Mouse (Mus musculus): ENCODE data around the gene Agl.

The Agl gene

DNA sequence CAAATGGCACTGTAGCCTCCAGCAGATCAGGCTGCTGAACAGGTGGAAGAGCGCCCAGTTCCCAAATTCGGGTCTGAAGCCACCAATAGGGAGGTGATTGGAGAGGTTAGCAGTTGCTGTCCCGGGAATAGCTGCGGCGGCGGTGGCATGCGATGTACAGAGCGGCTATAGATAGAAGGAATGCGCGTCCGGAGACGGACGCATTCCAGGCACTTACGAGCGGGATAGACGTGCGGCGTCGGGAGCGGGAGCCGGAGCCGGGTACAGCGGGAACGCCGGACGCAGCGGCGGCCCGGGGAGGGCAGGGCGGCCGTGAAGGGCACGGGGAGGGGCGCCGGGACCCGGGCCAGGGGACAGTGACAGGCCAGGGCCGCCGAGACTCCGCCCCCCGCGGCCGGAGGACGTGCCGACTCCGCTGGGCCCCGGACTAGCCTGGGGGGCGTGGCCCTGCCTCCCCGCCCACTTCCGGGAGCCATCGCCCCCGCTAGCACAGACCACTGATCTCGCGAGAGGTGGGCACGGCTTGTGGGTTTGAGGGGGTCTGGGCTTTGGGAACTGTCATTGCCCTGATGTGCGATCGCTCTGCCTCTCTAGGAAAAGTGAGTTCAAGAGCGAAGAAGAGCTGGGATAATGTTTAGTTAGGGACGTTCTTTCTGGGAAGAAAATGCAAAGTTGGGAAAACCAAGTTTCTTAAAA lies at the start of gene Agl:
Agl (minus strand) TSS at position 356 of the 696 bp plus-strand sequence.
- peak; percentile 97 to 99 for DNase-seq

DNA sequence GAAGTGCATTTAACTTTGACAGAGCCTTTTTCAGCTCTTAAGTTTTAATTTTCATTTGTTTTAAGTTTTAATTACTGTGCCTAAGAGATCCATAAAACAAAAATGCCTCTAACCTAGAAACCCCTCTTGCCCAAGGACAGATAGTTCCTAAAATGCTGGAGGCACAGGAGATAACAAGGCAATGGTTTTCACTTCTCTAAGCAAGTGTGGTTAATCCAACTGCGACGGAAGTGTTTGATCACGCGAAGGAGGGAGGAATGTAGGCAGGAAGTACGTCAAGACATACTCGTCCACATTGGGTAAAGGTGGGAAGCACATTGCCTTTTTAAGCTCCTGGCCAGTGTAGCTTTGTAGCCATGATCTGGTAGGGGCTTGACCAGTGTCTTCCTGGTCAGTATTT lies 49.6 kb upstream of the Agl start:
- DNase-seq, result no peak

DNA sequence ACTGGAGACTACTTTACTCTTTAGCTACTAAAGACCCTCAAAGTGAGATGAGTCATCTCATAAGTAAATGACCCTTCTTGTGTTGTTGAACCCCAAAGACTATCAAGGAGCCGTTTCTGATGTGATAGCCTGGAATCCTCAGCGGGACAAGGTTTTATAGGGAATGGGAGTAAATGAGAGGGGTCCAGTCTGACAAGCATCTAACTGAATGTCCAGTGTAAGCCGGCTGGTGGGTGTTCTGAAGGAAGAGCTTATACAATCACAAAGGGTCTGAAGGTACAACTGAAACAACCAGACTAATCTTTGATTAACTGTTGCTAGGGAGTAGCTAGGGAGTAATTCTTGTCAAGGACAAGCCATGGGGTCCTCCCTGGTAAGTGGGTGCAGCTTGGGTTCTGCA lies 44.5 kb upstream of the Agl start:
- DNase-seq, result no peak

DNA sequence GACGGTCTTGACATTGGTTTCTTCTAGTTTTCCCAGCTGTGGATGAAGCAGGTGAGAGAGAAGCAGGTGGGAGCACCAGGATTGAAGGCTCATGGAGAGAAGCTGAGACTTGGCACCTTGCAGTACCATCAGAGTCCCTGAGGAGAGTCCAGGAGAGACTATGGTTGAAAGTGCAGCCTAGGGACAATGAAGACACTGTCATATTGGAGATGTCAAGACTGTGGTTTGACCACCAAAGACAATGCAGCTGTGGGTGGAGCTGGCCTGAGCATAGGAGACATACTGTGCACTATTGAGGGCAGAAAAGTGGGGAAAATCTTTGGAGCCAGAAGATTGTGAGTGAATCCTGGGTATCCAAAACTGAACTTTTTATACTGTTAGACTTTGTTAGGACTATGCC lies 42.4 kb upstream of the Agl start:
- no peak for DNase-seq

DNA sequence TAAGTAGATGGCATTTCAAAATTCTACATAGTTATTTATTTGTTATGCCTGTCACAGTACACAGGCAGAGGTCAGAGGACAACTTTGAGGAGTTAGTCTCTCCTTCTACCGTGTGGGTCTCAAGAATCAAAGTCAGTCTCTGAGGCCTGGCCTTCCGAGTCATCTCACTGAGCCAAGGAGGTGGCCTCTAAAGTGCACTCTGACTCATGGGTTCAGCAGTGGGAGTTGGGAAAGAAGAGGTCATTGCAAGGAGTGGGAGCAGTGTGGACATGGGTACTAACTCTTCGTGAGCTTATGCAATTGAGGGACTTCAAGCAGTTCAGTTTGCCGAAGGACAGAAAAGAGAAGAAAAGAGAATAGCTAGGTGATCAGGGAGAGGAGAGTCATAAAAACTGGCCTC lies 41.0 kb upstream of the Agl start:
- DNase-seq, result no peak

DNA sequence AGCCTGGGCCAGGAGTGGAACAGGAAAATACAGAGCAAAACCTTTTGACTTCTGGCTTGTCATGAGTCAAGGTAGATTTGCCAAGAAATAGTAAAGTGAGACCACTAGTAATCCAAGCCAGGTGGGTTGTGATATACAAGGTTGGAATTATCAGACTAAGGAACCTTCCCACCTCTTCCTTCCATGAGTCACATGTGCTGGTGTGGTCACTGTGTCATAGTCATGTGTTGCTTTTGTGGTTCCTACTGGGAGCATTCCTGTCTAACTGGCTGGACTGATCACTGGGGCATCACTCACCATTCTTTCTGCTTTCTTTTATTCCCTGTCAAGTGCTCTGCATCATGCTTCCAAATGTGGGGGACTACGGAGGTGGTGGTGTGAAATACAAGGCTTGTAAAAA lies 40.1 kb upstream of the Agl start:
- DNase-seq, result no peak

DNA sequence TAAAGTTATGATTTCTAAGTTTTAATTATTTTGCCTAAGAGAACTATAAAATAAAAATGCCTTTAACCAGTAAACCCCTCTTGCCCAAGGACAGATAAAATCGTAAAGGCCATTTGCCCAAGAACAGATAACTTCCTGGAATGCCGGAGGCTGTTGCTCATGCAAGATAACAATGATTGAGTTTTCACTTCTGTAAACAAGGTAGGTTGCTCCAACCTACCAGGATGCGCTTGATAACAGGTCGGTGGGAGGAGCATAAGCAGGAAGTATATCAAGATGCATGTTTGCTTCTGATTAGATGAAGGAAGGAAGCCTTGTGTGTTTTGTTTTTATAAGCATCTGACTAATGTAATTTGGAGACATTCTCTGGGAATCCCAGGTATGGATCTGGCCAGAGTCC lies 38.1 kb upstream of the Agl start:
- no peak for DNase-seq

DNA sequence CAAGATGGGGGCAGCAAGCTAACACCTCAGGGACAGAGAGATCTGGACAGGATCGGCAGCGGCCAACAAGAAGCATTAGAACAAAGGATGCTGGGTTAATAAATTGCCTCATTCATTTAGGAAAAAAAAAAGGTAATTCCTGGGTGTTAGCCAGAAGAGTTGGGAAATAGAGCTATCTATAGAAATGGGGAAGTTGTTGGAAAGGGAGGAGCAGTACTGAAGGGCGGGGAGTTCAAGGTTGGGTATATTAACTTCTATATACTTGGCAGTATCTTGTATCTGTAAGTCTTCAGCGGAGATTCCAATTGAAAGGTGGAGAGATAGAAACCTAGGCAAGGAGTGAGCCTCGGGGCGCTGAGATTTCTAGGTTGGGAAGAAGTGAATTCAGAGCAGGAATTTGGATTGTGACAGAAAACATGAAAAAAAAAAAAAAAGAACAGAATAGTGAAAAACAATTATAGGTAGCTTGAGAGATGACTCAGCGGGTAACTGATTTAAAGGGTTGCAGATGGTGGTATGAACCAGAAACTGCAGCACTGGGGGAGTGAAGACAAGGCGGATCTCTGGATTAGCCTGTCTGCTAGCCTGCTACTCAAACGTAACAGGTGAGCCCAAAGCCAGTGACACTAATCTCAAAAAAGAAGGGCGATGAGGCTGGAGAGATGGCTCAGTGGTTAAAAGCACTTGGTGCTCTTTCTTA lies 37.1 kb upstream of the Agl start:
- DNase-seq, result no peak

DNA sequence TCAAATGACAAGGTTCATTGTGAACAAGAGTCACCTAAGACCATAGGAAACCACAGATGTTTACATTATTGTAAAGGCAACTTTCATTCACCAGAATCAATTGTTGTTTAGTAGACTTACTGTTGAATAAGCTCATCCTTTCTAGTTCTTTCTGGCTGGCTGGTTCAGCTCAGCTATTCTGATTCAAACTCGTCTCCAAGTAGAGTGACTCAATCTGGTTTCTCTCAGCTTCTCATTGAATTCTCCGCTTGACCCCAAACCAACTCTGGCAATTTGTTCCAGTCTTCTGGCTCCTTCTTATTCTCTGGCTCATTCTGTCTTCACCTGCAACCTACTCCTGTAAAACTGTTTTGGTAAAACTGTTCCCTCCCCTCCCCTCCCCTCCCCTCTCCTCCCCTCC lies 33.3 kb upstream of the Agl start:
- no peak for DNase-seq

DNA sequence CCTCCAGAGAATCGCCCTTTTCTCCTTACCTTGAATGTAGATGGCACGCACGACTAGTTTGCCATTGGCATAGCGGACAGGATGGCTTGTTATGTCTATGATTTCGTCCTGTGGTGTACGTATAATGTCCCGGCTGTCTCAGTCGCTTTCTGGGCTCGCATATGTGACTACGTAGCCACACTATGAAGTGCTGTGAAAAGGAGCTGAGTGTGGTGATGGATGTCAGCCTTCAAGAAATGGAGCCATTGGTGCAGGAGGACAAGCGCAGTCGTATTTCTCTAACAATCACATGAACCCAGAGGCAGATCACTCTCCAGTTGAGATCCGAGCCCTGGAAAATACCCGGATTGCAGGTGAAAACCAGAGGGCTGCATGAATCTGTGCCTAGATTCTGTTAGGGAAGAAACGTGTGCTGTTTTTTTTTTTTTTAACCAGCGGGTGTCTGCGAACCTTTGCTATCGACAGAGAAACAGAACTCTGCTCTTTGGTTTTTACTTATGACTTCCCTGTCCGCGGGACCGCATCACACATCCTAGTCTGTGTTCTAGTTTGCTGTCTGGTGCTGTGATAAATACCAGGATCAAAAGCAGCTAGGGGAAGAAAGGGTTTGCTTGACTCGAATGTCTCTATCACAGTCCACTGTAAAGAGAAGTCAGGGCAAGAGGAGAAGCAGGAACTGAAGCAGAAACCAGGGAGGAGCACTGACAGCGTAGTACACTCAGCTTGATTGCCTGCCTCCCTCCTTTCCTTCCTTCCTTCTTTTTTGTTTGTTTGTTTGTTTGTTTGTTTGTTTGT lies 28.9 kb upstream of the Agl start:
- no peak for DNase-seq

DNA sequence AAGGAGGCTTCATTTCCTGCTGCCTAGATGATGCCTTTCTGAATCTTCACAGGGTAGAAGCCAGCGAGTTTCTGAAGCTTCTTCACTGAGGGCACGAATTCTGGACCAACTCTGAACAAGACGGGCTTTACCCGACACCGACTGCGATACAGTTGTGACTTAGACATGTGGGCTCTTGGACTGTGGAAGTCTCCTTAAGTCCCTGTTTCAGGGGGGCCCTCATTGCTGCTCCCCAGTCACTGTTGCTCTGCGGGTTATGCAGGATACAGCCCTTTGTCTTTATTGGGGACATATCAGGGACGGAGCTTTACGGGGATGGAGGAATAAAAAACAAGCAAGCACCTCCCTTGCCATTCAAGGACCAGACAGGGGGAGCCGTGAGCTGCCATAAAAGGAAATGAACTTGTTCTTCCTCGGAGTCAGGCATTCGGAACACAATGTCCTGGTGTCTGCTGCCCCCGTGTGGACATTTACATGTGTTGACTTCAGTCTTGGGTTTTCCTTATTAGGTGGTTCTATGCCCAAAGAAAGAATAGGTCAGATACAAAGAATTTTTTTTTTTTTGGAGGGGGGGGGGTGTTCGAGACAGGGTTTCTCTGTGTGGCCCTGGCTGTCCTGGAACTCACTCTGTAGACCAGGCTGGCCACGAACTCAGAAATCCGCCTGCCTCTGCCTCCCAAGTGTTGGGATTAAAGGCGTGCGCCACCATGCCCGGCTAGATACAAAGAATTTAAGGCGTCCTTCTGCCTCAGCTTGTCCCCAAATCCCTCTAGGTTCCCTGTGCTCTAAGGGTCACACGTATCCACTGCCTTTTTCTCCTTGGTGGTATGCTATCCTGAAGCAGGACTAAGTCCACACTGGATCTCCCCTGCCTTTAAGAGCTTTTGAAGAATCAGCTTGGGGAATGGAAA lies 28.1 kb upstream of the Agl start:
- DNase-seq, result peak; percentile 92 to 93

DNA sequence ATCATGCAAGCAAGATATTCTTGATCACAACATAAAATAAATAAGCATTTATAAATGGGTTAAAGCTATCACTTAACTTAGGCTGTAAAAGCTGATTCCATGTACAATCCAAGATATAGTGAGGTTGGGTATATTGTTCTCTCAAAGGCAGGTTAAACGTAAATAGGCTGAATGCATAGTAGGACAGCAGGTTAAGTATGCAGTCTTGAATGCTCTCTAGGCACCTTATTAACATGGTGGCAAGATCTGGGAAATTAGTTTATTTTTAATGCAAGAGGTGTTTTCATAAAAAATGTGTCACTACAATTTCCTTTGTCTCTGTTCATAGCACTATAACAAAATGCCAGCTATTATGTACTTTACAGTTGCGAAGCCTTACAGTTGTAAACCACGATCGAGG lies 27.4 kb upstream of the Agl start:
- no peak for DNase-seq

DNA sequence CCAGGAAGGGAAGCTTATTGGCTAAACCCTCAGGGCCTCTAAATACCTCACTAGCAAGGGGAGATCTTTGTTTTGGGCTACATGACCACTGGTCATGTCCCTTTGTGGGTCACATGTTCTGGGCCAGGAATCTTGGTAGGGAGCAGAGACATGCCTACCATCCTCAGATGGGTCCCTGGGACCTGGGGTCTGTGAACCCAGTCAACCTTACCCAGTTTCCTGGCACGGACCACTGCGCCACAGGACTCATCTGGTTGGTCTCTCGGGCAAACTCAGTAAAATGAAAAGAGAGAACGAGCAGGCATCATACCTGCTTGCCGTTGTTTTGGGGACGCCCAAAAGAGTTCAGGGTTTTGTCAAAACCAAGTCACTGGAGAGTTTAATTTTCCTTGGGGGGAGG lies 26.3 kb upstream of the Agl start:
- DNase-seq, result no peak

DNA sequence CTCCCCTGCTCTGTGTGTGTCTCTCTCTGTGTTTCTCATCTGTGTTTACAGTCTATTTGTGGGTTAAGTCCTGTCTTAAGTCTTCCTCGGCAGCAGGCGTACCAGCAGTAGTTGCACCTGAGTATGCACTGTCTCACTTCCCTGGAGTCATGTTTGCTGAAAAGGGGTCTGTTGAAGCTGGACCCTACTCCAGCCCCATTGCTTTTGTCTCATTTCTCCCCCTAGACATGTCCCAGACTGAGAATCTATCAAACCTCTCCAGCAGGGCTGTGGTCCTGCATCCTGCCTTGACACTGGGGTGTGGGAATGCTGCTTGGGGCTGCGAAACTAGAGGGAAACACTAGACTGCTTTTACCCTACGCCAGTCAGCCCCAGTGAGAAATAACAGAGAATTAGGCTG lies 25.5 kb upstream of the Agl start:
- no peak for DNase-seq

DNA sequence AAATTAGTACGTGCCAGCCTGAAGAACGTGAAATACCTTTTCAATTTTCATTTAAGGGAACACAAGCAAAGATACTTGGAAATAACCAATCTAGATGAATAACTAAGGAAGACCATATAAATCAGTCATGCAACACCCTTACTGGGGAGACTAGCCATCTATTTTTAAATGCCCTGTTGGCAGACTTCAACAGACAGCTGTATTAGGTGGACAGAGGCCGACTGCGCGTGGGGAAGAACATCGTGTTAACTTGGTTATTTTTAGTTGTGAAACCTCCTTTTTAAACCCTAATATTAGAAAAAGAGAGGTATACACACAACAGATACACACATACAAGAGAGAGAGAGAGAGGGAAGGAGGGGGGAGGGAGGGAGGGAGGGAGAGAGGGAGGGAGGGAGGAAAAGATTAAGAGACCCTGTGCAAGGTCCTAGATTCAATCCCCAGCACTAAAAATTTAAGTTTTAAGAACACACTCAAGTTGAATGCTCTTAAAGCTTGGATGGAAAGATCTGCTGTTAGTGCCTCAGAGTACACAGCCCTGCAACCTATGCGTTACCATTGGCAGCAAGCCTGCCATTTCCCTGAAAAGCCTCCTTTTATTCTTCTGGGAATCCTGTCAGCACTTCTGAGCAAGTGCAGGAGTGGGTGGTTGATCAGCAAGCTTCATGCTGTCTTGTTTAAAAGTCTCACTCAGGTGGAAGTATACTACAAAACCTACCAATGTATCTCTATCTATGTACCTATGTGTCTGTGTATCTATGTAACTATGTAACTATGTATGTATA lies 24.8 kb upstream of the Agl start:
- no peak for DNase-seq

DNA sequence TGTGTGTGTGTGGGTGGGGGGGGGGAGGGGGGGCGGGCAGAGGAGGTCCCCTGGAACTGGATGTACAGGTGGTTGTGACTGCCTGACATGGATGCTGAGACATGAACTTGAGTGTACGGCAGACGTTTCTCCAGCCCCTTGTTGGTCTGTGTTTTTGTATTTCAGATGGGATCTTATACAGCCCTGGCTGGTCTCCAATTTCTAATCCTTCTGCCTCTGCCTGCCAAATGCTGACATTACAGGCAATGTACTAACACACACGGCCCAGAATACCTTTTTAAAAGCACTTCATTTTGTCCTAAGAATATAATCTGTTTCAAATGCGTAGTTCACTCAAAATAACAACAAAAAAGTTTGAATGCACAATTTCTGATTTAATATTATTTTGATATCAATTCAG lies 23.4 kb upstream of the Agl start:
- DNase-seq, result no peak

DNA sequence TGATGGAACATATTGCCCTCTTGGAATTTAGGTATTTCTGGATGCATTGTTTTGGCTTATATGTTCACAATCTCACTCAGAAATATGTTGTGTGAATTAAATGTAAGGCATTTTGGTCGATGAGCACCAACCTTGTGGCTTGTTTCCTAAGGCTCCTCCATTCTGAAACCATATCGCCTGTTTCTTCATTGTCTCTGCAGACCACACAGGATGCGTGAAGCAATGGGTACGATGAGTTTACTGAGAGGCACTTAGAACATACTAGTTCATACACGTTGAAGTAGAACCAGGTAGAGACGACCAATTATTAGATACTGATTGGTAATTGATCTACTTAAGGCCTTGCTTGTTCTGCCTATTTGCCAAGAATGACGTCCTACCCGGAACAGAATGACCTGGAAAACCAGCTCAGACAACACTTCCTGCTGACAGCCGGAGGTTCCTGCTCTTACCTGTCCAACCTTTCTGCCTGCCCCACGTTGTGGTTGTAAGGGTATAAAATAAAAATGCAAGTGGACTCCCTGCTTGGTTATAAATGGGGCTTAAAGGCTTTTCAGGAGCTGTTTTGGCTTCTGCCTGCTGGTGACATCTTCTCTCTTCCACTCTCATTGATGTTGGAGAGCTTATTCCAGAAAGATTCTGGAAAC lies 21.4 kb upstream of the Agl start:
- DNase-seq, result no peak

DNA sequence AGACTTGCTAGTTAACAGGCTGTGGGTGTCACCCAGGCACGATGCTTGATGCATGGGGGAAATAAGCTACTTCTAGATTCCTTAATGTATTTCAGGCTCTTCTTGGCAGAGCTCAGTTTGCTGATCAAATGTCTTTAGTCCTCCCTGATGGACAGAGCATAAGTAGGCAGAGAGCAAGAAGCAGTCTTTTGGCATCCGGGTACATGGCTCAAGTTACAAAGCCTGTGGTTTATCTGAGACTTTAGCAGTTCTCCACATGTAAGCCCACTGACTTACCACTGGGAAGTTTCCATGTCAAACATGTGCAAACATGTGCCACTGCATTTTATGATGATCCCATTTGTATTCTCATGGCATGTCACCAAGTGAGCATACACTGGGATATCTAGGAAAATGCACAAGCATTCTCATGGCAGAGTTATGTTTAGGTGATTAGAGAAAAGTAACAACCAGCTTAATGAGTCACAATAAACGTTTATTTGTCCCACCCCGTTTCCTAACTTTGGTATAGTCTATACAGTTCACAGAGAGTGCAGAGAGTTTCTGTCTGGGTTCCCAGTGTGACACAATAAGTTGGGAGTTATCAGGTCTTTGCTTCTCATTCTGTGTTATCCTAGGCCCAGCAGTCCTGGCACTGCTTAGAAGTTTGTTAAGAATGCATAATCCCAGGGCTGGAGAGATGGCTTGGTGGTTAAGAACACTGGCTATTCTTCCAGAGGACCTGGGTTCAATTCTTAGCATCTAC lies 18.7 kb upstream of the Agl start:
- DNase-seq, result no peak

DNA sequence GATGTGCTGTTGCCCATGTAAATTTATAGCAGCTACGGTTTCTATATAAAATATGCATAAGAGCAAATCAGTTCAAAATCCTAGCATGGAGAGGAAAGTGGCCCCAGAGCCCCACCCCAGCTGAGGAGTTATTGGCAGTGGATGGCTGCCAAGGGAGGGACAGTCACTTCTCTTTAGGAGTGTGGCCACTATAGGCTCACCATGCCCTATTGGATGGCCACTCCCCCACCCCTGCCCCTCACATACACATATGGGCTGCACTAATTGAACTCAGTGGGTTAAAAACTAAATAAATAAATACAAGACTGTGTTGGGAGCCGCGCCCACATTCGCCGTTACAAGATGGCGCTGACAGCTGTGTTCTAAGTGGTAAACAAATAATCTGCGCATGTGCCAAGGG lies 9.3 kb upstream of the Agl start:
- no peak for DNase-seq

DNA sequence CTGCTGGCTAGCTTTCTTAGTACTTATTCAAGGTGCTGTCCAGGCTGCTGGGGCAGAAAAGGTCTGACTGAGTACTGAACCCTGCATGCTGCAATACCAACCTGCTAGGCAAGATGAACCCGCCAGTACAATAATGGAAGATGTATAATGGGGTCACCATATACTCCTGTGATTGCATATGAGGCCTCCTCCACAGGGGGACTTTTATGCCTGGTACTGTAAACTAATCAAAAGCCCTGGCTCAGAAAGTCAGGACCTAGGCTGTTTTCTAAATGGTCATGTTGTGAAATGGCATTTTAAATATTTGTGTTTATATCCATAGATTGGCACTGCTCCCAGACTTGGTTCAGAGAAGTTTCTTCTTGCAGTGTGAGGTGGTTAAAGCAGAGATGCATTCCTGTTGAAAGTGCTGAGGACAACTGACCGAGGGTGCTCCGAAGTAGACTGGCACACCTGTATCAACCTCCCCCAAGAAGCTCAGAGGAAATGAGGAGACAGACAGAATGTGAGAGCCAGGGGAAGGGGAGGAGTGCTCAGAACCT lies 8.8 kb upstream of the Agl start:
- DNase-seq, result no peak

DNA sequence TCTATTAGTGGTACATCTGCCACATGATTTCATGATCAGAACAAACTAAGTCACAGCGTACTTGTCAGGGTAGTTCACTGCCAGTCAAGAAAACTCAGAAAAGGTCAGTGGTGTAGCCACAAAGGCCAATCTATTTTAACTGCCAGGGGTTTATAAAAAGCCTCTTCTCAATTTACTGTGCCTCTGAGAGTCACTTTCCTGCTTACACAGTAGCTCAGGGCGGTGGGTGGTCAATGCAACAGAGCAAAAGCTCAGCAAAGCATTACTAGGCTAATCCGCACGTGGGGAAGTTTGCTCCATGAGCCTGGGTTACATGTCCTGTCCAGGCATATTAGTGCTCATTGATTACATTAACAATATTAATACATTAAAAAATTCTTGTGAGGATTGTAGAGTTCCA lies 8.0 kb upstream of the Agl start:
- no peak for DNase-seq
